Mouse (Mus musculus): ENCODE measurements at regions not wholly inside any gene's neighbourhood (a gene's known extent, or its start where the extent isn't known, plus 50 kb on each side); places are given as distances from the start of the nearest gene placed in this dataset.
A peak's percentile ranks its signal among the peaks of the same experiment; 100 is the strongest.

- peak; percentile 95 for ATAC-seq (ENCODE audit: low read depth)
- under 1% methylated on average over 20 of the region's 20 CpGs for WGBS
- H3K36me3 ChIP-seq (ENCODE audit: control insufficient read depth, insufficient read depth, low read length), result no peaks in the 10 kb centered on the region
Measured at GRCm38 (mm10) chr1:128472022-128472712, 55.0 kb upstream of the Dars start.

GRCm38 (mm10) chr1:128470786-128471185, 53.6 kb upstream of the Dars start:
- Histone ChIP-seq H3K4me3 (ENCODE audit: low read depth, low read length) (no peak overlapping the region), H3K36me3 (ENCODE audit: control insufficient read depth, insufficient read depth, low read length) (no peaks in the 10 kb centered on the region), H3K4me1 (ENCODE audit: control insufficient read depth, insufficient read depth, low read length) (no peaks in the 10 kb centered on the region; the same call in 1 of the 2 replicates), H3K9ac (replicated peaks; ENCODE audit: low read depth, low read length) (no peak overlapping the region), H3K27me3 (ENCODE audit: control insufficient read depth, insufficient read depth, low read length) (no peaks in the 10 kb centered on the region), H3K27ac (ENCODE audit: low read depth, low read length) (no peak overlapping the region), H3K4me2 (ENCODE audit: low read depth, low read length) (no peak overlapping the region), H3K9me3 (ENCODE audit: control insufficient read depth, low read length) (no peaks in the 10 kb centered on the region)
- 62% methylated on average over 2 of the region's 2 CpGs for WGBS
- no peak for ATAC-seq (ENCODE audit: low read depth)

More at GRCm38 (mm10) chr1:128472022-128472712, 55.0 kb upstream of the Dars start:
- Histone ChIP-seq H3K4me1 (ENCODE audit: control insufficient read depth, insufficient read depth, low read length) (no peaks in the 10 kb centered on the region; the same call in 1 of the 2 replicates), H3K4me3 (ENCODE audit: low read depth, low read length) (peak overlapping the region; percentile 28), H3K27me3 (ENCODE audit: control insufficient read depth, insufficient read depth, low read length) (no peaks in the 10 kb centered on the region), H3K9me3 (ENCODE audit: control insufficient read depth, low read length) (no peaks in the 10 kb centered on the region), H3K9ac (replicated peaks; ENCODE audit: low read depth, low read length) (peak overlapping the region; percentile 0; the same call in 1 of the 2 replicates), H3K27ac (ENCODE audit: low read depth, low read length) (peak overlapping the region; percentile 65; the same call in 1 of the 2 replicates), H3K4me2 (ENCODE audit: low read depth, low read length) (peak overlapping the region; percentile 49)

- H3K4me2 ChIP-seq (ENCODE audit: low read depth, low read length), result no peak overlapping the region
- no peak overlapping the region for H3K27ac ChIP-seq (ENCODE audit: low read depth, low read length)
- no peak overlapping the region for H3K9ac ChIP-seq (replicated peaks; ENCODE audit: low read depth, low read length)
- no peak for ATAC-seq (ENCODE audit: low read depth)
- 92% methylated on average over 7 of the region's 7 CpGs for WGBS
- no peaks in the 10 kb centered on the region for H3K27me3 ChIP-seq (ENCODE audit: control insufficient read depth, insufficient read depth, low read length)
- no peaks in the 10 kb centered on the region for H3K9me3 ChIP-seq (ENCODE audit: control insufficient read depth, low read length)
- H3K36me3 ChIP-seq (ENCODE audit: control insufficient read depth, insufficient read depth, low read length), result no peaks in the 10 kb centered on the region
- H3K4me1 ChIP-seq (ENCODE audit: control insufficient read depth, insufficient read depth, low read length), result no peaks in the 10 kb centered on the region; the same call in 1 of the 2 replicates
- no peak overlapping the region for H3K4me3 ChIP-seq (ENCODE audit: low read depth, low read length)
Measured at GRCm38 (mm10) chr1:128469054-128469453, 51.9 kb upstream of the Dars start.
